Comparison of ENCODE assay signal across 16 mouse cellular contexts in the genomic region with DNA sequence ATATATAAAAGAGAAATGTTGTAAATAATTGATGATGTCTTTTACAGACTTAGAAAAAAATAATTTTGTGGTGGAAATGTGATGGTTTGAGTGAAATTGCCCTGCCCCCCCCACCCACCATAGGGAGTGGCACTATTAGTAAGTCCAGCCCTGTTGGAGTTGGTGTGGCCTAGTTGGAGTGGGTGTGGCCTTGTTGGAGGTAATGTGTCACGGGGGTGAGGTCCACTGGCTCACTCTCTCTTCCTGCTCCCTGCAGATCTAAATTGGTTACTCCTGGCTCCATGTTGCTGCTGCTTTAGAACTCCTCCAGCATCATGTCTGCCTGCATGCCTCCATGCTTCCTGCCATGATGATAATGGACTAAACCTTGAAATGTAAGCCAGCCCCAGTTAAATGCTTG.
"Had no signal": no experiment of that assay in that cellular context is flagged by ENCODE, and none has a peak within 500 bp of the region (broad histone marks: within the 10 kb centered on the region; RNA-seq: fewer than 3 reads in every experiment).

No protein-coding gene starts in this region.

- ATAC-seq: midbrain, embryonic 16.5 days had no signal

- H3K27me3 ChIP-seq: liver, embryonic 15.5 days; midbrain, embryonic 12.5 days; neural tube, embryonic 12.5 days had no signal

- H3K36me3 ChIP-seq: liver, embryonic 15.5 days; midbrain, embryonic 10.5 days; midbrain, embryonic 12.5 days; neural tube, embryonic 12.5 days had no signal

- H3K9me3 ChIP-seq: liver, embryonic 15.5 days; midbrain, embryonic 10.5 days; midbrain, embryonic 12.5 days; neural tube, embryonic 12.5 days had no signal

- DNase-seq: lung, adult 18-20 months; lung, embryonic 14.5 days; lung, postnatal 10 days; lung, postnatal 4 days; midbrain, embryonic 14.5 days; right cerebral cortex, postnatal 14 days; spleen, adult 18-20 months; thymus, adult 2 months; thymus, postnatal 25 days; thymus, postnatal 4 days had no signal

- H3K4me1 ChIP-seq: liver, embryonic 15.5 days; midbrain, embryonic 10.5 days; midbrain, embryonic 12.5 days; neural tube, embryonic 12.5 days had no signal

- H3K27ac ChIP-seq: liver, embryonic 15.5 days; midbrain, embryonic 10.5 days; midbrain, embryonic 12.5 days; neural tube, embryonic 12.5 days had no signal

- H3K4me3 ChIP-seq: liver, embryonic 15.5 days; midbrain, embryonic 10.5 days; midbrain, embryonic 12.5 days; myocyte; neural tube, embryonic 12.5 days had no signal

- H3K4me2 ChIP-seq: liver, embryonic 15.5 days; lung, embryonic 14.5 days; midbrain, embryonic 12.5 days; neural tube, embryonic 12.5 days had no signal

- H3K9ac ChIP-seq: liver, embryonic 15.5 days; lung, embryonic 14.5 days; midbrain, embryonic 12.5 days; neural tube, embryonic 12.5 days had no signal
